Mouse (Mus musculus) cortical plate, adult 2 months (tissue): ENCODE measurements at regions not wholly inside any gene's neighbourhood (a gene's known extent, or its start where the extent isn't known, plus 50 kb on each side); places are given as distances from the start of the nearest gene placed in this dataset.

ENCODE experiments used
- CTCF ChIP-seq: fragments of 200-500 bp; IDR thresholded peaks from 2 replicates; pipeline ENCODE4 v1.5.1; 2011; ENCODE audit warnings: mild to moderate bottlenecking, control low read depth, low read length; ENCODE audit not compliant: insufficient read depth; ENCODE audit errors: extremely low read depth
- POLR2A ChIP-seq: fragments of 200-500 bp; IDR thresholded peaks from 2 replicates; pipeline ENCODE4 v1.6.1; 2011; ENCODE audit warnings: mild to moderate bottlenecking, low read length, control low read depth; ENCODE audit not compliant: insufficient read depth; ENCODE audit errors: extremely low read depth

DNA sequence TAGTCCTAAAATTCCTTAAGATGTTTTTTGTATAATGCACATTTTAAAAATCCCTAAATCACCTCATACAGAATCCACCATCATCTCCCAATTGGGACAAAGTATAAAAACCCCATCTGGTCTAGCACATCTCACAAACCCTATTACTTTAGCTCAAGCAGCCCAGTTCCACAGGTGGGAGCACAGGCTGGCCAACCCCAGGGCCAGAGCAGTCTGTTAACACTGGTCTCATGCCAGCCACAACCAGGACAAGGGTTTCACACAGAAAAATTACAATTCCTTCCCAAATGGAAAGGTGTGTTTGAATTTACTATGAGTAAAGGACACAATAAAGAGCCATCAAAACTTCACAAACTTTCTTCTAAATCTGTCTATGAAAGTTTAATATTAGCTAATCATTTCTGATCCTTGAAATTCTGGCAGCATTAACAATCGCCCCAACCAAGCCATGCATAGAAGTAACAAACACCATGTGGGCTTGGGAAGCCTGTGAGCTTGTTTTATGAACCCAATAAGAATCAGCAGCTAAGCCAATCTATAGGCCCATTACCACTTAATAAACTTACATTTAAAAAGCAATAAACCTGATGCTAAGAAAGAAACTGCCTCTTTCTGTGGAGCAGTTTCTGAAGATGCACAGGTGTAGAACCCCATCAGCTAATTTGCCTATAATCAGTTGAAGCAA is 512.9 kb downstream of the Rps29 start:
- TF ChIP-seq CTCF (no peak), POLR2A (no peak)
